Mouse (Mus musculus) stomach, postnatal 0 days (tissue): Measurements from ENCODE around the gene Abhd10.

Experiments
- CTCF ChIP-seq: IDR thresholded peaks from 2 replicates; pipeline ENCODE4 v1.5.1; 2016; ENCODE audit warnings: antibody characterized with exemption, low read depth, mild to moderate bottlenecking, moderate library complexity
- EP300 ChIP-seq: optimal IDR thresholded peaks from 2 replicates; pipeline ENCODE3; 2016; ENCODE audit warnings: antibody characterized with exemption

DNA sequence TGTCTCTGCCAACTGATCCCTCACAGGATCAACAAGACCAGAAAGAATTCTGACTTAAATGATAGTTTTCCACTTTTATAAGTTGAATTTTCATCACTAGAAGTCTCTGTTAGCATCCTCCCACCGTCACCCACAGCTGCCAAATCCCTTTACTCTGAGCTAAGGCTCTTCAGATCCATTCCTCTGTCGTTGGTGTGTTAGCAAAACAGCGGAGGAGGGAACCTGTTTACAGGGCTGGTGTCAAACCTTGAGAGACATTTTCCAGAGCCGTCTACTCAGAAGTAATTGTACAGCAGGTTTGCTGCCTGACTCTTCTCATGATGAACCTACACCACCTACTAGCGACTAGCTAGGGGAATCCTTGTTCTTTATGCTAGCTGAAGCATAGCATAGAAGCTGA, 43.5 kb downstream of the Abhd10 start:
- TF ChIP-seq EP300 (no peak), CTCF (no peak)
